Mouse (Mus musculus) erythroblast, embryonic 14.5 days (primary cell): Measurements from ENCODE around the gene Prkg1.

Source experiments
- GATA1 ChIP-seq: IDR thresholded peaks from 2 replicates; pipeline ENCODE4 v1.6.1; 2012; ENCODE audit warnings: low read length, inconsistent platforms, mixed read lengths
- TAL1 ChIP-seq: IDR thresholded peaks from 3 replicates; pipeline ENCODE4 v1.6.1; 2012; ENCODE audit warnings: low read length, inconsistent platforms, mixed read lengths

DNA sequence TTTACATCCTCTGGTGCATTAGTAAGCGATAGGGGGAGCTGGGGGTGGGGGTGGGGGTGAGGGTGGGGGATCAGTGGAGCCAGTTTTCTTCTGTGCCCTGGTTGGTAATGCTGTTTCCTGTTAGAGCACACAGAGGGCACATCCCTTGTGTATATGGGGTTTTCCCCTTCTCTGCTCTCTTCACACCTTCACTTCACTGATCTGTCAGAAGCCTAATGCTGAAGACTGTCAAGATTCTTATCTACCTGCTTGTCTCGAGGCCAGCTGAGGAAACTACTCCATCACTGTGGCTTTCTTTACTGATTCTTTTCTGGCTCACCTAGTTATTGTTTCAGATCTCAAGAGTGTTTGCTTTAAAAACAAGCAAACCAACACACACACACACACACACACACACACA, 554.4 kb downstream of the Prkg1 start:
- no peak for TF ChIP-seq TAL1
- TF ChIP-seq GATA1, result no peak
